Mouse (Mus musculus): ENCODE data around the gene Isy1.

DNA sequence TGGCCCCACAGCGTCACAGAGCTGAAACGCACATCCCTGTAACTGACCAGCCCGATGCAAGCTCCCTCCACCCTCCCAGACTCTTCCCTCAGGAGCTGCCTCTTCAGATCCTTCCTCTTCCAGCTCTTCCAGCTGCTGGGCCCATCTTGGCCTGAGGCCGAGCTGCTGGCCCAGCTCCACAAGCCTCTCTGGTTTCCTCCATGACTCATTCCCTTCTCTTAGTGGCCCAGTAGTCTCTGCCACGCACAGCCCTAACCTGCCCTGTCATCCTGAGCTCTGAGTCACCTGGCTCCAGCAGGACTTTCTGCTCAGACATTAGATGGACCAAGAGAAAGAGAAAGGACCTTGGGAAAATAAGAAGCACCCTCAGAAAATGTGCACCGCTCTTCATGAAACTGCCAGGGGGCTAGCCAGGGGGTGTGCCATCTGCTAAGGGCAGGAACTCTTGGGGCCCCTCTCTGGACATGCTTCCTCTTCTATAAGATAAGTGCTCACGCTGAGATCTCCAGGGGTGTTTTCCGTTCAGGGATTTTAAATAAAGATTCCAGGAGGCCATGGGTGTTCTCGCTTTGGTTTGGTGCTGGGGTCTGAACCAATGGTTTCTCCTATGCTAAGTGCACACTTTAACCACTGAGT lies 30.4 kb upstream of the Isy1 start:
- TF ChIP-seq CTCF (IDR thresholded peaks at IDR 0.05) (no peak), POLR2A (IDR thresholded peaks at IDR 0.05; ENCODE audit: insufficient read depth, low read depth, low read length) (no peak), EP300 (IDR thresholded peaks at IDR 0.05; ENCODE audit: insufficient read depth, low read depth, low read length) (no peak)
